Mouse (Mus musculus): ENCODE measurements at regions not wholly inside any gene's neighbourhood (a gene's known extent, or its start where the extent isn't known, plus 50 kb on each side); places are given as distances from the start of the nearest gene placed in this dataset.

DNA sequence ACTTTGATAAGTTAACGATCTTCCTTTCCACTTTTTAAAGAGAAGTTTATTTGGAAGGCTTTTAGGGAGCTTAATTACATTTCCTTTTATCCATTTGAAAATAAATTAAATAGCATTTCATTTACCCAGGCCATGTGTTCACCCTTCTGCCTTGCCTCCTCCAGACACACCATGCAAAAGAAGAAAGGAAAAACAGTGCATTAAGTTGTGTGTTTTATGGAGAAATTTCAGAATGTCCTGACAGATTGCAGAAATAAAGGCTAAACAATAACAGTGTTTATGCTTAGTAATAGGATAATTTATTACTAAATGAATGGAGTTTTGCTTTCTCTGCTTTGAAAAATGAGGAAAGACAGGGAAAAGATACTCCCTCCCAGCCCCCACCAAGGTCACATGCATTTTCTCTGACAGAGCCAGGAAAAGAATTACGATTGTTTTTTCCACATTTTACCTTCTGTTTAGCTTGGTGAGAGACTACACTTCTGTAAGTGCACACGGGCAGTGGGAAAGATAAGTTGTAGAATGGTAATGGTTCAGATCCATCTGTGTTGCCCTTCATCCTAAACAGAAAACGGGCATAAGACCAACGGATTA, 156.0 kb upstream of the Tas2r119 start:
- TF ChIP-seq POLR2A (IDR thresholded peaks at IDR 0.05; ENCODE audit: control insufficient read depth in 1 of 2, insufficient read depth in 1 of 2, low read depth in 1 of 2, low read length in 2 of 2, poor library complexity in 1 of 2) (no peak), EP300 (IDR thresholded peaks at IDR 0.05; ENCODE audit: low read depth in 1 of 2, low read length in 2 of 2) (no peak), TAL1 (IDR thresholded peaks at IDR 0.05; ENCODE audit: low read length) (no peak), TCF12 (IDR thresholded peaks at IDR 0.05; ENCODE audit: low read depth, low read length) (no peak), CTCF (IDR thresholded peaks at IDR 0.05 in 2 of 3, conservative IDR thresholded peaks at IDR 0.05 in 1 of 3; ENCODE audit: control insufficient read depth in 1 of 3, insufficient read depth in 1 of 3, low read depth in 2 of 3, low read length in 3 of 3, poor library complexity in 1 of 3, severe bottlenecking in 1 of 3) (no peak), SMC3 (IDR thresholded peaks at IDR 0.05; ENCODE audit: low read depth, low read length) (no peak), NELFE (IDR thresholded peaks at IDR 0.05; ENCODE audit: low read depth, low read length) (no peak), USF1 (IDR thresholded peaks at IDR 0.05; ENCODE audit: low read depth, low read length) (no peak), MYC (IDR thresholded peaks at IDR 0.05; ENCODE audit: low read depth, low read length) (no peak), MAX (IDR thresholded peaks at IDR 0.05; ENCODE audit: low read length) (no peak)
